Mouse (Mus musculus) hindlimb bud, embryonic 11.5 days (tissue): Measurements from ENCODE around the gene Unc5c.

ENCODE experiments used
- DNase-seq: peaks from one replicate; pipeline ENCODE4 v3.0.0-alpha.2; 2012; ENCODE audit warnings: low read depth, low spot score; ENCODE audit errors: extremely low spot score

The Unc5c gene

DNA sequence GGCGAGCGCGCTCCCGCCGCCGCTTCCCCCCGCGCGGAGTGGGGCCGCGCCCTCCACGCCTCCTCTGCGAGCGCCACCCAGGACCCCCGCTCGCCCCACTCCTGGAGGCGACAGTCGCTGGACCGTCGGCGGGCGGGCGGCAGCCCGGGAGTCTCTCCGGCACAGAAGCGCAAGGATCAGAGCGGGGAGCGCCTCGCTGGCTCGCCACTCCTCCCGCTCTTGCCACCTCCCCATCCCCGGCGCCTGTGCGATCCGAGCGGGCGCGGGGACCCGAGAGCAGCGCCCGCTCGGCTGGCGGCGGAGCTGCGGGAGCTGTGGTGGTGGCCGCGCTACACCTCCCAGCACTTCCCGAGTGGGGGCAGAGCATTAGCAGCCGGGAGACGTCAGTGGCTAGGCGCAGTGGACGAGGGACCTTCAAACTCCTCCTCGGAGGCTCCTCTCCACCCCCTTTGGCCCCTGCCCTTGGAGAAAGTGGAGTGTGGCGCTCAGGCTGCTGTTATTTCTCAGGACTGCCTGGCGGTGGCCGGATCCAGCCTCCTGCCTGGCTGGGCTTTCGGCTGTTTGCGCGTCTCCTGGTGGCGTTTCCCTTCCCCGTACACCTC, at the start of gene Unc5c:
Gene Unc5c (plus strand): TSS at position 113 of the 602 bp plus-strand sequence.
- DNase-seq, result no peak

DNA sequence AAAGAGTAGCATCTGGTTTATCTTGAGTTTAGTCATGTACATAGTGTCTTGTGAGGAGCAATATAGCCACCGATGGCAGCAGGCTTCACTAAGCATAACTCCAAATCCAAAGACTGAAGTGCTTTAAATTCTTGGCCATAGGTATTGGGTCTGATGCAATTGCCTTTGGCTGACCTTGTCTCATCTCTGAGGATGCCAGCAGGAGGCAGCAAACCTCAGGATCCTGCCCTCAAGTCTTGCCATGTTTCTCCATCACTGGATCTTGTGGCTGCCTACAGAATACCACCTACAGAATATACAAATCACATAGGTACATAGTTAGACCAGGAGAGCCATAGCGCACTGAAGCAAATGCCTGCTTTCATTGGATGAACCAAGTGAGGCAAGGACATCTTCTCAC, 7.5 kb upstream of the Unc5c start:
- no peak for DNase-seq

DNA sequence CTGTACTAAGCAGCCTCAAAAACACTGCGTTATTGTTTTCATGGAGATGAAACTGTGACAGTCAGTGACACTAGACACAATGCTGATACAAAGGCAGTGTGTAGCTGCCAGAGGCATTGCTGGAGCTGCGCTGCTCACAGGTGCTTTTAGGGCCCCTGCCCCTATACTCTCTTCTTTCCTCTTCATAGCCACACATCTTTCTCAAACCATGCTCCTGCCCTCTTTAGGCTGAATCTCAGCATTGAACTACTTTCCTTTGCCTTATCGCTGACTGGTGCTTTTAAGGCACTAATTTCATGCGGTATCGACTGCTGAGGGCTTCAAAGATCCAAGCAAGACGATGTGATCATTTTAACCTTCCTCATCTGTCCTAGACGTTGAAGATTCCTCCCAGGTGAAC, 2.5 kb upstream of the Unc5c start:
- DNase-seq, result no peak

DNA sequence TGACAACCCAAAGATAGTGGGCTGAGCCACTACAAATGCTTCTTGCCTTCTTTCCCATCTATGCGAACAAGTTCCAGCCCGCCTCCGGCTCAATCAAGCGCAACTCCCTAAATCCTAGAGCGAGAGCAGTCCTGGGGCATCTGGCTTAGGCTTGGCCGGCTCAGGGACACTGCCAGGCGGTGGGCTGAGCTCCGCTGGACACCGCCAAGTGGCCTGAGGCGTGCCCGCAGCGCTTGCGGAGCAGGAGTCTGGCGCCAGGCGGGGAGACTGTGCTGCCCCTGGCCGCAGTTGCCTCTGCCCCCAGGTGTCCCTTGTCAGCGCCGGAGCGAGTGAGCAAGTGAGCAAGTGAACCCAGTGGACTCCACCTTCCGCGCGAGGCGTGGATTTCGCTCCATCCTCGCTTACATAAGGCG, 319 bp upstream of the Unc5c start:
- DNase-seq, result no peak

DNA sequence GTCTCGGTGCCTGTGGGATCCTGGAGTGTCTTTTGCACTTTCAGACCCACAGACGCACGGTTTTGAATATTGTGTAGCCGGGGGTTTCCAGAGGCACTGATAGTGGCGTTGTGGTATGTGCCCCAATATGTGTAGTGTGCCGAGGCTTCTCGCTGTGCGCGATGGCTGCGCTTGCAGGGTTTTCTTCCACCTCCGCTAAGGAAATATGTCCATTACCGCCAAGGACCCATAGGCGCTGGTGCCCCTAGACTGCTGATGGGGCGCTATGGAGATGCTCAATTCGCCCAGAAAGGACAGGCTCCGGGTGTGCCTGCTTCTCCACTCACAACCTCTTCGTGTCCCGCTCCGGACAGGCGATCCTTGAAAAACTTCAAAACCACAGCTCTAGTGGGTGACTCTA, 1.0 kb downstream of the Unc5c start:
- no peak for DNase-seq

DNA sequence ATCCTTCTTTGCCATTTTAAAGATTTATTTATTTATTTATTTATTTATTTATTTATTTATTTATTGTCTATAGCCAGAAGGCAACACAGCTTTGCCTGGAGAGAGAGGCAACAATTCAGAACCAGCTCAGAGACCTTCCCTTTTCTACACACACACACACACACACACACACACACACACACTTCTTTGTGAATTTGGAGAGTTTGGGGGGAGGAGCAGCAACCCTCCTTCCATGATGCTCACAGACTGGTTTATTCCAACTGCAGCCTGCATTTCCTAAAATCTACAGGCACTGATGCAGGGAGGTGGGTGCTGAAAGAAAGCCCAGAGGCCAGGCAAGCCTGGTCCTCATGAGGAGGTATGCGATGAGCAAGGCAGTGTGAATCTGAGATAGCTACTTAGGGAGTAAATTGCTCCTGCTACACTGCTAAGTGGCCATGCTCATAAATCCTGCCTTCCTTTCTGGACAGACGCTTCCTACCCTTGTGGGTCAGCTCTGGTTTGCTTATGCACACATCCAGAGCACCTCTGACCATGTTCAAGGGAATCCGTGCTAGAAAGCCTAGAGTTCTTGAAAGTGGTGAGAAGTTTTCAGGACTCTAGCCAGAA, 1.8 kb downstream of the Unc5c start:
- DNase-seq, result no peak

DNA sequence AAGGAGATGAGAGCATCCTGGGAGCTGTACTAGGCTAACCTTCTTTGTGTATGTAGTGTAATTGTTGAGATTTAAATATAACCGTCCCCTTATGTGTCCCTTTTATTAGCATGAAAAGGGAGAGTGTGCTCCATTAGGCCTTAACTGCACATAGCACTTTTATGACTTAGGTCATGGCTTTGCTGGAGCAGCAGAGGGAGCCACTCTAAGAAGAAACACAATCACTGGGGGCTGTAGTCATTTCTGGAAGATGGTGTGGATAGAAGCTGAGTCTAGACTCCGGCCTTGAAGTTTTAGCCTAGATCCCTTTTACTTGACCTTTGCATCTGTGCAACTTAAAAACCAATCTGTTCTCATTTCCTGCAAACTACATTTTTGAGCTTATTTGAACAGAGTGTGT, 4.3 kb downstream of the Unc5c start:
- no peak for DNase-seq

DNA sequence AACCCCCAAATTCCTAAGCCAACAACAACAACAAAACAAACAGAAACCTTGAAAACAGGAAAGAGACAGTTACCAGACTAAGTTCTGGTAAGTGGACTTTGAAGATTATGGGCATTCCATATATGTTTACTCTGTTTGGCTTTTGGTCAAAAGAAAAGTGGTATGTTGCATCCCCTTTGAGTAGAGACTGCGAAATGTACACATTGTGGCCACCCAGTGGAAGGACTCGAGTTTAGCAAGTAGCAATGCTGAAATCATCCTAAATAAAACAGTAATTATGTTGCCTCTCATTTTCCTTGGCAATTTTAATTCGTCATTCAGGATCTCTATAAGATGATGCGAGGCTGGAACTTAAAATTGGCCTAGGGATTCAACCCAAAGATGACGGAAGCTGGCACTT, 8.2 kb downstream of the Unc5c start:
- no peak for DNase-seq

DNA sequence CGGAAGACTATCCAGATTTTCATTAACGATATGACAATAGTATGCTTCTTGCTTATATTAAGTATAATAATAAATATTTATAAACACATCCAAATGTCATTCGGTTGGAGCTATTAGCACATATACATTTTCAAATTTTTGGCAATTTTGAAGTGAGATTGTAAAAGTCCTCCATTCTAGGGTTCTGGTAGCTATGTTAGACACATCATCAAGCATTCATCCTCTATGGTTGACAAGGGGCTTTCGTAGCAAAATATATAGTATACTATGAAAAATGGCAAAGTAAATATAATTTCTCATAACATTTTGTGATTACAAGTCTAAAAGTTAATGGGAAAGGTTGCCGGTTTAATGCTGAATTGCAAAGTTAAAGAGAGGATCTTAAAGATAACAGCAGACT, 10.4 kb downstream of the Unc5c start:
- no peak for DNase-seq

DNA sequence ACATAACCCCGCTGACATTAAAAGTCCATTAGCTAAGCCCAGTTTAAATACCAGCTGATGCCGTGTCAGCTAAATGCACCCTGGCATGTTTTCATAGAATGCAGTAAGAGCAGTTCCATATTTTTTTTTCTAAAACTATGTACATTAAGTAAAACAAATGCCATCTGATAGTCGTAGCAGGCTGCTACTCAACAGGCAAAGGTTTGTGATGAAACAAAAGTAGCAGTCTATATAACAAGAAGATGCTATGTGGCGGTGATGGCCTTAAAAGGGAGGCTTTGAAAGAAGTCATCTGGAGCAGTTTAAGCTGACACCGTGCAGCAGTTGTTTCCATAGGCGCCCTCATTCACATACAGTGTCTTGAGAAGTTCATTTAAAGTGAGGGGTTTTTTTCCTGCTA, 10.9 kb downstream of the Unc5c start:
- DNase-seq, result no peak

DNA sequence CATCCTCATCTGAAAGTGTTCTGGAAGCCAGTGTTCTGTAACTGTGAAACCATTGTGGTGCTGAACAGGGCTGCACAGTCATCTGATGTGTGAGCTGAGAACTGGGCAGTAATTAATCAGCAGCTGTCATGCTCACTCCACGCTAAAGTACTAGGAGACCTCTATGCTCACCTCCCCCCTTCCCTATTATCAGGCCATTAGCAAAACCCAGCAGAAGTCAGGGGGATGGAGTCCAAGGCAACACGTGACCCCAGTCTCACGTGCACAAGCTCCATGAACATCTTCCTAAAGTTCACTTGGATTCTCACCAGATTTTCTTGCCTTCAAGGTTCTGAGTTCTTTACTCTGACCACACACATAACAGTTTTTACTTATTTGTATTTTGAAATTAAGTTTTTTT, 11.7 kb downstream of the Unc5c start:
- DNase-seq, result no peak

DNA sequence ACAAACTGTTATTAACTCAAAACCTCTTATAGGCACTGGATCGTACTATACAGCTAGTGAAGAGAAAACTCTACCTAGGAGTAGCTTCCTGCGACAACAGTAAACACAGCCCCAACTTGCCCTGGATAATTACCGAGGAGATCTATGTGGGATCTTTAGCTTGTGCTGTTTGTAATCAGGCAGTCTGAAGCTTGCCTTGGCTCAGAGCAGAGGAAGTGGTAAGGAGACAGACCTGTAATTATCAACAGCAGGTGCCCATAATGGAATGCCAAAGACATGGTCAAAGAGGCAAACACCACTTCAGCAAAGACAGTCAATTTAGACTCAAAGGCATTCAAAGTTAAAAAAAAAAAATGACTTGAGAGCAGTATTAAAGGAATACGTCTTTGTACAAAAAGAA, 17.4 kb downstream of the Unc5c start:
- DNase-seq, result no peak

DNA sequence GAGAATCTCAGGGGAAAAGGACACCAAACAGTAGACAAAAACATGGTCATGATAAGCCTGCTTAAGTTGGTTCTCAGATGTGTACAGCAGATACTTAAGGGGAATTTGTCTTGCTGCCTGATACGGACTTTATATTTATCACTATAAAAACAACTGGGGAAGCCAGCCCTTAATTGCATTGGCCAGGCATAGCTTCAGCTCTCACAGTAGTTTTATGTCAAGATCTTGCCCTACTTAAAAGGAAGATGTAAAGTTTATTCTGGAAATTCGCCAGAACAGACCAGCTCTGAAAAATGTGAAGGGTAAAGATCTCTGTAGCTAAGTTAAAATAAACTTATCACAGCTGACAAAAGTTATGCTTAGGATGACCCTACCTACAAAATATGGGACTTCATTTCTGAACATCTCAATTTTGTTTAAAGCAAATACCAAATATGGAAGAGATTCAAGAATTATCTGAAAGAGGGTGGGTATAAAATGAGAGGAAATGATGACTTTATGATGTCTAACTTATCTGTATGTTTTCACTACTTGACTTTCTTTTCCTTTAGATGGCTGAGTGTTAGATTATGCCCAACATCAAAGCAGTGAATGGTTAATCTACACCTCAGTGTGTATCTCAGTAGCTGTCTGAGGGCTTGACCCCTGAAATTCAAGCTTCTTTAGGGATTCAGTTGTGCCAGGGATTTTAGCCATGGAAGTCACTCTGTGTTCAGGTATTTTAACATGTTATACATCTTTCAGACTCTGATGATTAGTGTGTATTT, 18.8 kb downstream of the Unc5c start:
- DNase-seq, result no peak

DNA sequence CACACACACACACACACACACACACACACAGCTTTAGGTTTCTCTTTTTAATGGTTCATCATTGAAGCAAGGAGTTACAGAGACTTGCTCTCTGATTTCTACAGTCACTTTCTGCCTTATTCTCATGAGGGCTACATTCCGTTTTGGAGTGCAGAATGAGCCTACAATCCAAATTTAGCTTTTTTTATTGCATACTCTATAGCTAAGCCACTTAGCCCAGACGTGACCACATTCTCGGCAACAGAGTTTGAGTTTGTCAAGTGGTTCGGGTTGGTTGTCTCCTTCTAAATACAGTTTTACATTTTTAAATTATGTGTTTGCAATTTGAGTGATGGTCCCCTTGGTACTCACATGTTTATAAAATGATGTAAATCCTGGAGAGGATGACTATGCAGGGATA, 20.2 kb downstream of the Unc5c start:
- no peak for DNase-seq

DNA sequence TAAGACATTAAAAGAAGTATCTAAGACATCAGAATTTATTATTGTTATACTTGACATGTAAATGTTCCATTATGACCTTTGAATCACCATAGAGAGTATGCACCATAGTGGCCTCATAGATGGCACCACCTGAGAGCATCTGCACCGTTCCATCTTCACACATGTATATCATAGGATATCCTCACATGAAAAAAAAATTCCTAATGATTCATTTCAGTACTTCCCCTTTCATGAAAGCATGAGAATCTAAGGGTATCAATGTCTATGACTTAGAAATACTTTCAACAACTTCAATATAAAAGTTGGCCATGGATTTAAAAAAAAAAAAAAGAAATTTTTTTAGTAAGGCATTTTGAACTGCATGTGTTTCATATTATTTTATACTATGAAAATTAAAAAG, 25.6 kb downstream of the Unc5c start:
- DNase-seq, result no peak

DNA sequence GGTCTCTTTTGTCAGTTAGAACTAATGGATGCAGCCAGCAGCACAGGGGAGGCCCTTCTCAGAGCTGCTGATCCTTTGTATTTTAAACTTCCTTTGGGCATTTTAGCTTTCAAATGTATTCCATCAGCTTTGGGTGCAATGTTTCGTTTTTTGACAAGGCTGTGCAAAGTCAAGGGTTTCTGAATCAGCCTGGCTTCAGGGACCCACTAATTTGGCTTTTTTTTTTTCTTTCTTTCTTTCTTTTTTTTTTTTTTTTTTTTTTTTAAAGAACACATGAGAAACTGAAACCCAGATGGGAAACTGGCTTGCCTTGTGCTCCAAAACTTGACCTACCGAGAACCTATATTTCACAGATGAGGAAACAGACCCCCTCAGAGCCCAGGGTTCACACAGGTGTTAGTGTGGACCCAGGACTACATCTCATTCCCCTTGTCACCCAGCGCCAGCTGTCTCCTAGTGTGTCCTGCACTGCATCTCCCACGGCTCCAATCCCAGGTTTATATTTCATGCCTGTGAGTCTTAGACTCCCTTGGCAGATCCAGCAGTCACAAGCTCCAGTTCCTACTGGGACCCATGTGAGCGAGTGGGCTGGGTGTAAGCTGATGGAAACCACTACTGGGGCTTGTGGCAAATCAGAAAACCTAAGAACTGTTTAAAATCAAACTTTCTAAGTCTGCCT, 26.4 kb downstream of the Unc5c start:
- DNase-seq, result no peak

DNA sequence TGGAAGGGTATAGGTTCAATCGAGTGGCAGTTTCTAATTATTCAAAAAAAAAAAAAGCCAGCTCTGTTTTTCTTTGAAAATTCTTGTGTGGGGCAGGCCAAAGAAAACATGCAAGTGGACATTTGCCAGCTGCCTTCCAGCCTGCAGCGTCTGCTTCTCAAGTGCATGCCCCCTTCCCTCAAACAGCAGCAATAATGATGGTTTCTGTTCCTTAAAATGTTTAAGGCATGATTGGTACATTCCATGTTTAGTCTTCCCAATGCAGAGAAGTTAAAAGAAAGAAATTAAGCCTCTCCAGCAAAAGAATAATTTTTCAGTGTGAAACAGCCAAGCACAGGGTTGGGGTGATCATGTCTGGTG, 26.9 kb downstream of the Unc5c start:
- DNase-seq, result no peak

DNA sequence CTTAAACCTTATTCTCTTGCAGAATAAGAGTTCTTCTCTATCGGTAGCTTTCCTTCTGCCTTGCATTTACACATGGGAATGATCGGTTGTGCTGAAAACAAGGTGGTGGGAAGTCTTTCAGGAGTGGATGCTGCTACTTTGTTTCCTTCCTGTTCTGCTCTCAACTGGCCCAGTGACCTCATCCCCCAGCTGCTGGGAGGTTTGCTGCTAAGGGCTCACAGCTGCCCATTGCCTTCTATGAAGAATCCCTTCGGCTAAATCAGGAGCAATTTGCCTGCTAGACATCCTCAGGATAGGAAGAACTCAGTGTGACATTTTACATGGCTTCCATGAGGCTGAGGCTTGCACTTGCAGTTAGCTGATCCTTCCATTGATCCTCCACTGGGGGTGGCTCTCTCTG, 28.0 kb downstream of the Unc5c start:
- DNase-seq, result no peak

DNA sequence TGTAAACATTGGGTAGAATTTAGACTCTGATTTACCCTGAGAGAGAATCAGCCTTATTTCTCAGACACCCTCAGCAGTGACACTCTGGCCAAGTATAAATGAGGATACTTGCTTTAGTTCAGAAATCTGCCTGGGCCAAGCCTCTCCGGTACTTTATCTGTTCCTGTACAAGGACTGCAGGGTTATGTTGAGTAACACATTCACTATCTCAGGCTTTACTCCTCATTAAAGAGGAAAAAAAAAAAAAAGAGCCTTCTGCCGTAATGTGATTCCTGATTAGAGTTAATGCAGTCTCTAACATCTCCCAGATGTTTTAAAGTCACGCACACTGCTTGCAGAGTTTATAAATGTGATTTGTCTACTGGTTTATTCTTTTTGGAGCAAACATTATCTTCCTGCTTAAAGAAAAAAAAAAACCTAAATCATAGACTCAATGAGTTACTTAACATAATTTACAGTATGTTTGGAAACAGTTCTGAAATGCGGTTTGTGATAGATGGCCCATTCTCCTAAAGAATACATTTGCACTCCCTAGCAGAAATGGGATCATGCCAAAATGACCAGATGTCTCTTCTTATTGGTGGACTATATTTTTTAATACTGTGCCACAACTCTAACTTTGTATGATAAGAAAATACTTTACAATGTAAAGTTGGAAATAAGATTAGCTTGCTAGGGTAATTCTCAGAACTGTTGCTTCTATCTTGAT, 33.5 kb downstream of the Unc5c start:
- no peak for DNase-seq

DNA sequence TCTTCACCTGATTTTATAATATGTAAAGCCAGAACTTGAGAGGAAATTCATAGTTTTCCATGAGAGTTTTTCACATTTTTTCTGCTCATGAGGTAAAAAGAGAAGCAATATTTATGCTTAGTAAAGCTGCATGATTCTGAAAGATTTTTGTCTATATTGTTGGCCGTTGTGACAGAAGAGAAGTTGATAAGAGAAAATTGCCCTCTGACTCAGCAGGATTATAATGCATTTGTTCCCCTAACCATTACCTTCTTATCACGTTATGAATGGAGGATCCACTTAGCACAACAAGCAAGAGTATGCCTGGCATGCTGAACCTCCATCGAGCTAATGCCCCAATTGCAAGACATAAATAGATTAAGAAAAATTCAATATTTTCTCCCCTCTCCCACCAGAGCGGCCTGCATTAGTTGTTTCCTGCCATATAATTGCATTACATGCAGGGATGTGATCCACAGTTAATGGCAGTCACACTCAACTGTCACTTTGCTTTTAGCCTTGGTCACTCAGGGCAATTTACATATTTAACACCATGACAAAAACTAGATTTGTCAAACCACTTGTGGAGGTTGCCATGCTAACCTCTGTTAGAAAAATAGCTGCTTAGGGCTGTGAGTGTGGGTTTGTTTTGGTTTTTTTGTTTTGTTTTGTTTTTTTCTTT, 37.0 kb downstream of the Unc5c start:
- DNase-seq, result no peak

DNA sequence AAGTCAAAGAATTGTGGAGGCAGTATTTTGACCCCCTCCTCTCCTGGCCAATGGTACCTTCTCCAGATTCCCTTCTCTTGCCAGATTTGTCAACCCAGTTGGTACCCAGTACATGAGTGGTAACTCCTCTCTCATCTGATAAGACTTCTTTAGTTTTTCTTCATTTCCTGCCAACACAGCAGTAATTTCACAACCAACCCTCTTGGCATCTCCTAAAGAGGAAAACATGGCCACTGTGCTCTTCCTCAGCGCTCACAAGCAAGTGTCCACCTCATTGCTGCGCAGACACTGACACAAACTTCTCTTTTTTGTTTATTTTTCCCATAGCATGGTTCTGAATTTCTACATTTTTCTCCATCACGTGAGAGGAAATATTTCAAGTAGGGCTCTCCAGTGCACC, 38.3 kb downstream of the Unc5c start:
- no peak for DNase-seq
